Mouse (Mus musculus) inflammation-experienced regulatory T-cells, adult 6 months (primary cell): ENCODE data around the gene Jazf1. TPM values are rescaled to one million over a fixed set of nuclear protein-coding genes. Genes with fewer than 3 reads are reported as not detected.

Experiments
- ATAC-seq: one replicate; pipeline ENCODE4 v1.8.0; 2017
- polyA plus RNA-seq, 3 experiments: library from polyadenylated mRNA; unstranded; fragments of 100-300 nt; shearing (Covaris generic); gene quantifications; one replicate each; pipeline ENCODE4 v1.2.1; 2017

Jazf1 gene
- polyA plus RNA-seq, 3 experiments from 2014 or later = 9.9 to 15.3 (median 11.0) TPM

DNA sequence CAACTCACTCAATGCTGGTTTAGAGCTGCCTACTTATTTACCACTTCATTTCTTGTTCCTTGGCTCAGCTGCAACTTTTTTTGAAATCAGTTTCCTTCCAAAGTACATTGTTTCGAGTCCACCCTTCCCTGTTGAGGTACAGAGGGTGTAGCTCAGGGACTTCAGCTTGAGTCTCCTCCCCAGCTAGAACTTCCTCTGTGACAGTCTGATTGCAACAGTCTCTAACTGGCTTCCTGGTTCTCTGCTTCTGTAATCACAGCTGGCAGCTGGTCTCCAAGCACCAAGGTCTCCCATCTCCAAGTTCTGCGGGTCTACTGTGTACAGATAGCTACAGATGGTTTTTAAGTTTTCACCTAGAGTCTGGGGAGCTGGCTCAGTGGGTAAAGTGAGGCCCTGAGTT, 113.1 kb downstream of the Jazf1 start:
- ATAC-seq = no peak

GRCm38 (mm10) chr6:52954861-52955260, 113.6 kb downstream of the Jazf1 start:
- no peak for ATAC-seq

- ATAC-seq = no peak
Observed at GRCm38 (mm10) chr6:52954441-52954840, 114.0 kb downstream of the Jazf1 start.

GRCm38 (mm10) chr6:52952526-52952900, 115.9 kb downstream of the Jazf1 start:
- ATAC-seq = no peak

GRCm38 (mm10) chr6:52951871-52952525, 116.4 kb downstream of the Jazf1 start:
- ATAC-seq = no peak

GRCm38 (mm10) chr6:52950371-52950770, 118.1 kb downstream of the Jazf1 start:
- ATAC-seq = no peak

DNA sequence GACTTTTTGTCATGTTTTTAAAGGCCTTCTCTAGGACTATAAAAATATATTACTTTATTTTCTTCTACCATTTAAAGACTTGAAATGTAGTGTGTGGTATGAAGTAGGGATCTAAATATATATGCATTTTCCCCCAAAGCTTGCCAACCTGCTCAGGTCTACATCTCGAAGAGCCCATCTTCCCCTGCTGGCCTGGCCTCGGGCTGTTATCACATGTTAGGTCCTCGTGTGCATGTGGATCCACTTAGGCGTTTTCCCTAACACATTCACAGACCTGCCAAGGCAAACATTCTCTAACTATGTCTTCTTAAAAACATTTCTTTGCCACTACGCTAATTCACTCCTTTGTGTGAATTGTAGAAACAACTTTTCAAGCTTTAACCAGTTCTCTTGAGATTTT, 125.9 kb downstream of the Jazf1 start:
- ATAC-seq = no peak

- no peak for ATAC-seq
Observed at GRCm38 (mm10) chr6:52942101-52942500, 126.3 kb downstream of the Jazf1 start.

DNA sequence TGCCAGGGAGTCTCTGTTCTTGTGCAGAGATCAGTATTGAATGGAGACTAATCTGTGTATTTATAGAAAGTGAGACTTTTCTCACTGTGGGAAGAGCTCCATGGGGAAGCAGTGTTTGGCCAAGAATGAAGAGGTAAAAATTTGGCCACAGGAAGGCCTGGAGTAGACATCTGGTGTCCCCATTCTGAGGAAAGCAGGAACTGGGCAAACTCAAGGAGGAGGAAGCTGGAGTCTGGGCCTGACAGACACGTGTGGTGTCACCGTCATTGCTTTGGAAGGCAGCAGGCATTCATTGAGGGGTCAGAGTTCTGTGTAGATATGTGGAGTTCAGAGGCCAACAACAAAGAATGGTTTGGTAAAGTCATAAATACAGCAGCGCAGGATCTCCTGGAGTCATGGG, 130.5 kb downstream of the Jazf1 start:
- ATAC-seq = no peak

GRCm38 (mm10) chr6:52936995-52937394, 131.4 kb downstream of the Jazf1 start:
- ATAC-seq = no peak

DNA sequence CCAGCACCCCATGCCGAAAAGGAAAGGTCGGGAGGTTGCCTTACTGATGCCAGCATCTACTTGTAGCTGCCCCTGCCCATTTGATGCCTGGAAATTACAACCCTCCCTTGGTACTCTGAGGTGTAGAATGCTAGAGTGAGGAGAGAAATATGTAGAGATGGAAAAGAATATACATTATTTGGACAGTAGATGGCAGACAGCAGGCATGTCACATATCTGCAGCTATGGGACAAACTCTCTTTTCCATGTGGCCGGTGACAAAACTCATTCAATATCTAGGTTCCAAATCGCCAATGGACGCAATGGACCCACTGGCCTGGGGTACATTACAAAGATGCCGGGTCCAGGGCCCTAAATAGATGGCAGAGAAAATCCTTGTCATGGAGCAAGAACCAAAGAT, 134.4 kb downstream of the Jazf1 start:
- no peak for ATAC-seq

DNA sequence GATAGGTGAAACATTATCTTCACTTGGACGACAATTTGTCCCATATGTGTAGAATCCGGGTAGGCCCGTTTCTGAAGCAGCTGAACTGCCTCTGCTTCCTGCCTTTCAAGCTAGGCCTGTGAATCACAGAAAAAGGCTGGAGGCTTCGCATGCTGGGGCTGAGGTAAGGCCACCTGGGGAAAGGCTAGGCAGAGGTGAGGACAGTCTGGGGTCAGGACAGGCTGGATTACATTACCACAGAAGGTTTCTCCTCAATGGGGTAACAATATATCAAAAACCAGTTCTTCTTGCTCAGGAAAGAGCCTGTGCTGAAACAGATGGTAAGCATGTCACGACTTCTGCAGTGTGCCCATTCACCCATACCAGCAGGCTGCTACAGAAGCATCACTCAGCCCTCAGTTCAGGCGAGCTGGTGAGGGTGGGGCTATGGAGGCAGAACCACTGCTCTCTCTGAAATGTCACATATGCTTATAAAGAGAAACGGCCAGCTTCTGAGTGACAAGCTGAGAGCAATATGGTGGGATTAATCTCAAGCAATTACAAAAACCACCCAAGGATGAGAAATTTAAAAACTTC, 135.7 kb downstream of the Jazf1 start:
- ATAC-seq = no peak

DNA sequence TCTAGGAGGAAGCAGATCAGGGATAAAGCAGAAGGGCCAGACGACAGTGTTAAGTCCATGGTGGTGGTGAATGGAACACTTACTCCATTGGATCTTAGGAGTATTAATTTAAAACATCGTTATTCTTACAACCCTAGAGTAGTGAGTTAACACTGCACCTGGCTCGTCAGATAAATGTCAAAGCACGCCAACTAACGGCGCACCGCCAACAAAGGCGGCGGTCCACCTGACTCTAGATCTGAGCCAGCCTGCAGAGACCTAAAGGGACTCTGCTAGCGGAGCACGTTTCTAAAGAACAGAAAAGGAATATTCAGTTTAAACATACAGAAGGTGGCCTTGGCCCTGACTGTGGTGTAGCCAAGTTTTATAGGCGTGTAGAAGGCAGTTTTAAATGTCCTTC, 139.1 kb downstream of the Jazf1 start:
- no peak for ATAC-seq

DNA sequence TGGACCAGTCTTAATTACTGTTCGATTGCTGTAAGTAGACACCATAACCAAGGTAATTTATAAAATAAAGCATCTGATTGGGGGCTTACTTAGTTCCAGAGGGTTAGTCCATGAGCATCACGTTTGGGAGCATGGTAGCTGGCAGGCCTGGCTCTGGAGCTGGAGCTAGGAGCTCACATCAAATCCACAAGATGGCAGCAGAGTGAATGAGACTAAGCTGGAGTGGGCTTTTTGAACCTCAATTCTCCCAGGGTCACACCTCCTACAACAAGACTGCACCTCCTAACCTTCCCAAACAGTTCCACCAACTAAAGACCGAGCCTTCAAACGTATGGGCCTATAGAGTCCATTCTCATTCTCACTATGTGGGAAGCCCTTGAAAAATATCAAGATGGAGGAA, 141.5 kb downstream of the Jazf1 start:
- ATAC-seq = no peak

DNA sequence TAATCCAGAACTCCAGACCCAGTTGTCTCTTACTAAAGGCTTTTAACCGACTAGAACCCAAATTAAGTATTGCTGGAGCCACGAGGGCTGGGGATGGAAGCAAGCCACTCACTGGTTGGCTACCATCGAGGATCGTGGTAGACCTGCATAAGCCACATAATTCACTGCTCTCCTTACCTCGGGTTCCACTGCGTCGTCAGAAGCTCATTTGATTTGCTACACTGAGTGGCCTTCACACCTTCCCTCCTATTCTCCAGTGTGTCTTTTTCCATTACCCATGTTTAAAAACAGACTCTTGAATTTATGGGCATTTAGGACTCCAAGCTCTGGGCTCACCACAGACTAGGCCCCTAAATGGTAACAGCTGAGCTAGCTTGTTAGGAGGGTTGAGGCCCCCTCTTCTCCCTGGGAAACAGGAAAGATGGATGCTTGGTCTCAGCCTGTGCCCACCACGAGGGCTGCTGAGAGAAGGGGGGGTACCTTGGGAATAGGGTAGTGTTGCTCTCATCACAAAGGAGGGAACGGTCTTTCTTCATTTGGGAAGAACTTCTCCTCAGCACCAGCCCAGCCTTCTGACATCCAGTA, 142.9 kb downstream of the Jazf1 start:
- ATAC-seq = no peak

DNA sequence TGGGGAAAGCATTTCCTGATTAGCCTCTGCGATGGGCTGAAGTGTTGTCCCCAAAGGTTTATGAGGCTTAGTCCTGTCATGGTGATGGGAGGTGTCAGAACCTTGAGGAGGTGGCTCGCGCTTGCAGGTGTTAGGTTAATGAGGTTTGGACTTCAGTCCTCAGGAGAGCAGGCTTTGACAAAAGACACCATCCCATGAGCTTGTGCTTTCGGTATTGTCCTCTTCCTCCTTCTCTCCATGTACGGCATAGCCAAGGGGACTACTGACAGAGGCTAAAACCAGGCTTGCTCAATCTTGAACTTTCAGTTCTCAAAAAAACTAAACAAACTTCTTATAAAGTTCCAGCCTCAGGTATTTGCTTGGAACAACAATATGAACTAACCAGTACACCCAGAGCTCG, 147.2 kb downstream of the Jazf1 start:
- no peak for ATAC-seq

DNA sequence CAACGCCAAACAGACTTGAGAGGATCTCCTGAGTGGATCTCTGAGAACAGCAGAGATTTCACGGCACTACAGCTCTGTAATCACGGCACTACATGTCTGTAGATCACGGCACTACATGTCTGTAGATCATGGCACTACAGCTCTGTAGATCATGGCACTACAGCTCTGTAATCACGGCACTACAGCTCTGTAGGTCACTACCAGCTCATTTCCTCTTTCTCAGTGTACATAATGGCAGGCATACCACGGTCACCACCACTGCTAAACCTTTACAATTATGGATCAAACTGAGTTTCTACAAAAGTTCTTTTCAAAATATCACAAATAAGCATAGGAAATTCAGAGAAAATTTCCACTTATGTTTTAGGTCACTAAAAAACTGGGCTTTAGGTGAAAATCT, 147.7 kb downstream of the Jazf1 start:
- no peak for ATAC-seq

DNA sequence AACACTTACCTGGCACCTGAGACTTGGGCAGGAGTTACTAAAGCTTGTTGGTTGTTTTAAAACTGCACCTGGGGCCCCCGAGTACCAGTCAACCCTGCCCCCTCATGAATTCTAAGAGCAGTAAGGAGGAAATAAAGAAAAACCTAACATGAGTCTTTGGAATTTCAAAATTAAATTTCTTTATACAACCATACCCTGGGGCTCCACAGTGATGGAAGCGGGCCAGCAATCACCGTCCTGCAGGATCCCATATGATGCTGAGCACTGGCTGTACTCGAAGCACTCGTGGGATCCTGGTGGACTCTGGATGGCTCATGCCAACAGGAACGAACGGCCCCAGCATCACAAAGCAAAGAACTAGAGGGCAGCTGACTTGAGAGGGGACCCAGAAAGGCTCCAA, 149.0 kb downstream of the Jazf1 start:
- ATAC-seq = no peak

- peak; percentile 84 for ATAC-seq
Observed at GRCm38 (mm10) chr6:52918980-52919379, 149.5 kb downstream of the Jazf1 start.

DNA sequence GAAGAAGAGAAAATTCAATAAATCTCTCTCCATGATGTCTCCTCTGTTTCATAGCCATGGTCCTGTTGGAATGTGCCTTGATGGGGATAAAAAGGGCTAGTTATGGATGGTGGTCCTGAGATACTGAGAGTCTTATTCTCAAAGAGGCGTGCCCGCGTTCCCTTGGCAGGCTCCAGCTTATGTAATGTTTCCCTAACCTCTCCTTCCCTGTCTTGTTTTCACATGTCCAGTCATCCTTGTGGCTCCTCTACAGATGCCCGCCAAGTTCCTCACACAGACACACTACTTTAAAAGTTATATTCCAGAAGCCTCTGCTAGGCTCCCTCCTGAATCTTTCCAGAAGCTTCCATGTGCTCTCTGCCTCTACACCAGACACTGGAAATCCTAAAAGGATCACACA, 151.0 kb downstream of the Jazf1 start:
- no peak for ATAC-seq

DNA sequence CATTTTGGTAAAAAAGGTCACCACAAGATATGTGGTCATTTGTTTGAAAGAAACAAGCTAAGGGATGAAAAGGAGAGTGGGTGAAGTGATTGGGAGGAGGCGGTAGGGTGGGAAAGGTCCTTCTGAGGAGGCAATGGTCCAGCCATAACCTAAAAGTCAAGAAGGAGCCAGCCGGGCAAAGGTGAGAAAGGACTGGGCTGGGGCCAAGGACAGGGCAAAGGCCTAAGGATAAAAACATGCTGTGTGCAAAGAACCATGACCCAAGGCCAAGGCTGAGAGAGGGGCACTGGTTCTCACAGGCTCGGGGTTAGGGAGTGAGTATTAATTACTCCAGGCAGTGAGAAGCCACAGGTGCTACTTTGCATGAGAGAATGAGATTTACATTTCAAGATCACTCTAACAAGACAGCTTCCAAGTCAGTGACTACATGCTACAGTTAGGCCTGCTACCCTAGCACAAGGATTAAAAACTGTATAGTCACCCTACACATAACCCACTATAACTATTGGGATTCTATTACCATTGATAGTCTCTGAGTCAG, 151.5 kb downstream of the Jazf1 start:
- ATAC-seq = no peak

DNA sequence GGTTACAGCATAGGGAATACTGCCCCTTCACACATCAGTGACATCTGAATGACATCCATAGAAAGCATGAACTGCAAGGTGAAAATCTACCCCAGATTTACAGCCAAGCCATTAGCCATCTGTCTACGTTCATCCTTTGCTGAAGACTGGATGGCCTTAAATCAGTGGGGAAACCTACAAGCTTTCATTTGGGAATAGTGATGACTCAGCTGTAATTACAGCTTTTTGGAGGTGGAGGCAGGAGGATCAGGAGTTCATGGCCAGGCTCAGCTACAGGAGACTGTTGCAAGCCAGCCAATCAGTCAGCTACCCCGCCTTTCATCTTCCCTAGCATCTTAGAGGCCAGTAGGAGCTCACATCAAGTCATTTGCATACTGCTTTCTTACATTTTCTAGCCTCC, 153.5 kb downstream of the Jazf1 start:
- ATAC-seq = no peak

- ATAC-seq = no peak
Observed at GRCm38 (mm10) chr6:52912143-52912918, 156.1 kb downstream of the Jazf1 start.

GRCm38 (mm10) chr6:52906801-52907200, 161.6 kb downstream of the Jazf1 start:
- ATAC-seq = no peak
